26 mouse cellular contexts compared by ENCODE assay signal in the genomic region with DNA sequence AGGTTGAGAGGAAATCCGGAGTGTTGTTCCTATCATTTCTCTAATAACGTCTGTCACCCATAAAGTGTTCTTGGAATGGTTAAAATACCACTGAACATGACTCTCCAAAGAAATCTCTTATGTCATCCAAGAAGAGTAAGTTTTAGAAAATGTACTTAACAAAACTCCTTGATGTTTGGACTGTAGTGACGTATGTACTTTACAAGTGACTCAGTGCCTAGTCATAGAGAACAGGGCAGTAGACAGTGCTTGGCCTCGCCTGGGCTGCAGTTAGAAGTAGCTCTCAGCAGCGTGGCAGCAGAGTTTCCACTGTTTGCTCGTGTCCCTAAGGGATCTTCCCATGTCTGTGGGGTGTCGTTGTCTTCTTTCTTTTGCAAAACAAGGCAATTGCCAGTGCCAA.
DNase-seq lines count a peak whose midpoint lies in the region; TF ChIP-seq lines count a peak whose summit lies in the region.
"Had no signal": no experiment of that assay in that cellular context is flagged by ENCODE, and none has a peak within 500 bp of the region (broad histone marks: within the 10 kb centered on the region; RNA-seq: fewer than 3 reads in every experiment).

No protein-coding gene starts in this region.

- H3K36me3 ChIP-seq in thymus, adult 2 months (ENCODE audit: control insufficient read depth, insufficient read depth, low read length) = no peaks in the 10 kb centered on the region
- H3K36me3 ChIP-seq: embryonic facial prominence, embryonic 12.5 days; G1E; heart, embryonic 12.5 days; hindbrain, embryonic 15.5 days; limb, embryonic 13.5 days; neural tube, embryonic 15.5 days had no signal

- H3K4me3 ChIP-seq in thymus, adult 2 months (ENCODE audit: control insufficient read depth, insufficient read depth, low read length) = no peak overlapping the region
- H3K4me3 ChIP-seq: embryonic facial prominence, embryonic 12.5 days; gastrocnemius, adult 2 months; heart, adult 2 months; heart, embryonic 12.5 days; hindbrain, embryonic 15.5 days; limb, embryonic 13.5 days; neural tube, embryonic 15.5 days had no signal

- no peaks in the 10 kb centered on the region for H3K4me1 ChIP-seq in thymus, adult 2 months (replicated peaks; ENCODE audit: control insufficient read depth, insufficient read depth, low read length)
- H3K4me1 ChIP-seq: embryonic facial prominence, embryonic 12.5 days; hindbrain, embryonic 15.5 days; neural tube, embryonic 15.5 days had no signal

- WGBS in thymus, adult 2 months = 87% methylated on average over 7 of the region's 7 CpGs

- no peak for TF ChIP-seq CTCF in thymus, adult 2 months (IDR thresholded peaks at IDR 0.05; ENCODE audit: borderline replicate concordance, control insufficient read depth, extremely low read depth, insufficient read depth, low read length, poor library complexity)

- no peaks in the 10 kb centered on the region for H3K27me3 ChIP-seq in thymus, adult 2 months (ENCODE audit: control insufficient read depth, insufficient read depth, low read length)
- H3K27me3 ChIP-seq: embryonic facial prominence, embryonic 12.5 days; heart, embryonic 12.5 days; hindbrain, embryonic 15.5 days; limb, embryonic 13.5 days; neural tube, embryonic 15.5 days had no signal

- no peak overlapping the region for H3K27ac ChIP-seq in thymus, adult 2 months (ENCODE audit: control insufficient read depth, insufficient read depth, low read length)
- H3K27ac ChIP-seq: embryonic facial prominence, embryonic 12.5 days; gastrocnemius, adult 2 months; heart, adult 2 months; hindbrain, embryonic 15.5 days; limb, embryonic 13.5 days; neural tube, embryonic 15.5 days had no signal

- no peak for TF ChIP-seq POLR2A in thymus, adult 2 months (IDR thresholded peaks at IDR 0.05; ENCODE audit: control insufficient read depth, extremely low read depth, insufficient read depth, low read length, poor library complexity)

- peak; percentile 7 for DNase-seq in lung, postnatal 25 days (ENCODE audit: low spot score)
- DNase-seq in lung, postnatal 14 days = no peak
- DNase-seq in Muller cell, postnatal 12 days (ENCODE audit: inconsistent ontology term) = peak; percentile 2
- DNase-seq in adrenal gland, postnatal 10 days = peak; percentile 35
- DNase-seq in fibroblast of lung, adult 2 months (ENCODE audit: low read depth) = peak; percentile 31
- no peak for DNase-seq in urinary bladder, postnatal 10 days (ENCODE audit: low spot score)
- DNase-seq in thymus, adult 2 months = no peak
- no peak for DNase-seq in urinary bladder, postnatal 25 days (ENCODE audit: low spot score)
- DNase-seq: cerebellum, adult 9-10 months; embryo, embryonic 11 days; gastrocnemius, adult 2 months; gastrocnemius, postnatal 36 days; heart, adult 2 months; heart, postnatal 4 days; kidney, adult 11 months; kidney, postnatal 25 days; retina, postnatal 1 day; right cerebral cortex, postnatal 14 days; spleen, adult 18-20 months; thymus, postnatal 36 days had no signal

Comparison
In these comparisons a context has a peak if more than half of its experiments do, and no peak if none do; other contexts are left out.
1. DNase-seq: peak in lung, postnatal 25 days (single experiment), Muller cell, postnatal 12 days (single experiment), adrenal gland, postnatal 10 days (single experiment) and fibroblast of lung, adult 2 months (single experiment); none in lung, postnatal 14 days (single experiment), urinary bladder, postnatal 10 days (single experiment), thymus, adult 2 months (single experiment) and urinary bladder, postnatal 25 days (single experiment).